Comparison of ENCODE assay signal across 26 mouse cellular contexts in genomic region chr17:11820757-11821156, GRCm38 (mm10).
DNase-seq lines count a peak whose midpoint lies in the region; ATAC-seq lines count a peak whose summit lies in the region.
"Had no signal": no experiment of that assay in that cellular context is flagged by ENCODE, and none has a peak within 500 bp of the region (broad histone marks: within the 10 kb centered on the region; RNA-seq: fewer than 3 reads in every experiment).

No protein-coding gene starts in this region.

- no peaks in the 10 kb centered on the region for H3K27me3 ChIP-seq in forebrain, embryonic 13.5 days
- H3K27me3 ChIP-seq in forebrain, embryonic 11.5 days (ENCODE audit: control insufficient read depth, insufficient read depth, low read length), result no peaks in the 10 kb centered on the region
- no peaks in the 10 kb centered on the region for H3K27me3 ChIP-seq in forebrain, embryonic 15.5 days
- H3K27me3 ChIP-seq in forebrain, embryonic 16.5 days (replicated peaks; ENCODE audit: control insufficient read depth, insufficient read depth, low read length), result no peaks in the 10 kb centered on the region; the same call in 1 of the 2 replicates
- no peaks in the 10 kb centered on the region for H3K27me3 ChIP-seq in neural tube, embryonic 15.5 days (replicated peaks)
- H3K27me3 ChIP-seq: embryonic facial prominence, embryonic 15.5 days had no signal

- no peak overlapping the region for H3K4me2 ChIP-seq in forebrain, embryonic 13.5 days
- H3K4me2 ChIP-seq in forebrain, embryonic 11.5 days (ENCODE audit: low read depth, low read length, severe bottlenecking), result no peak overlapping the region
- H3K4me2 ChIP-seq in forebrain, embryonic 15.5 days (replicated peaks), result no peak overlapping the region
- H3K4me2 ChIP-seq in forebrain, embryonic 16.5 days (ENCODE audit: low read length), result no peak overlapping the region
- no peak overlapping the region for H3K4me2 ChIP-seq in neural tube, embryonic 15.5 days
- H3K4me2 ChIP-seq: embryonic facial prominence, embryonic 13.5 days; embryonic facial prominence, embryonic 15.5 days had no signal

- H3K9ac ChIP-seq in forebrain, embryonic 13.5 days, result no peak overlapping the region
- no peak overlapping the region for H3K9ac ChIP-seq in forebrain, embryonic 11.5 days (ENCODE audit: low read length)
- no peak overlapping the region for H3K9ac ChIP-seq in forebrain, embryonic 15.5 days (replicated peaks)
- H3K9ac ChIP-seq in forebrain, embryonic 16.5 days (replicated peaks; ENCODE audit: low read depth, low read length), result no peak overlapping the region
- no peak overlapping the region for H3K9ac ChIP-seq in neural tube, embryonic 15.5 days (replicated peaks)
- H3K9ac ChIP-seq: embryonic facial prominence, embryonic 13.5 days; embryonic facial prominence, embryonic 15.5 days had no signal

- 0 out of 2 replicates have a peak, but pooled peaks have one; percentile 59 for ATAC-seq in forebrain, embryonic 13.5 days
- no peak for ATAC-seq in forebrain, embryonic 11.5 days (replicated peaks; ENCODE audit: low FRiP score)
- ATAC-seq in forebrain, embryonic 15.5 days (replicated peaks), result peak; percentile 48; the same call in 1 of the 2 replicates
- no peak for ATAC-seq in forebrain, embryonic 16.5 days
- ATAC-seq in neural tube, embryonic 15.5 days (ENCODE audit: low FRiP score), result peak; percentile 47; the same call in 1 of the 2 replicates
- ATAC-seq: activated CD4-positive, CD25-positive, alpha-beta regulatory T cell, adult 4 months; CD4-positive, CD25-positive, alpha-beta regulatory T cell, adult 4 months; Patski had no signal

- no peak overlapping the region for H3K27ac ChIP-seq in forebrain, embryonic 13.5 days
- H3K27ac ChIP-seq in forebrain, embryonic 11.5 days (ENCODE audit: low read depth, low read length), result no peak overlapping the region
- H3K27ac ChIP-seq in forebrain, embryonic 15.5 days (replicated peaks), result no peak overlapping the region
- no peak overlapping the region for H3K27ac ChIP-seq in forebrain, embryonic 16.5 days (ENCODE audit: low read length)
- peak overlapping the region; percentile 60; the same call in 1 of the 2 replicates for H3K27ac ChIP-seq in neural tube, embryonic 15.5 days (replicated peaks)
- H3K27ac ChIP-seq: embryonic facial prominence, embryonic 13.5 days; embryonic facial prominence, embryonic 15.5 days had no signal

- no peak for DNase-seq in forebrain, embryonic 11.5 days (ENCODE audit: low spot score)
- DNase-seq in heart, adult 11 months, result peak; percentile 64
- DNase-seq in heart, adult 8-10 months (ENCODE audit: low spot score), result no peak
- DNase-seq in neural tube, embryonic 10.5 days (ENCODE audit: extremely low spot score, low spot score), result no peak
- DNase-seq: adrenal gland, adult 8-10 months; adrenal gland, postnatal 14 days; adrenal gland, postnatal 36 days; B cell, adult 2 months; cerebellum, adult 11 months; cerebellum, adult 18-20 months; cerebellum, adult 8-10 months; cerebellum, adult 9-11 months; cerebellum, postnatal 14 days; cerebellum, postnatal 36 days; embryo, embryonic 11 days had no signal

- no peaks in the 10 kb centered on the region for H3K36me3 ChIP-seq in forebrain, embryonic 13.5 days (ENCODE audit: poor library complexity, severe bottlenecking)
- no peaks in the 10 kb centered on the region for H3K36me3 ChIP-seq in forebrain, embryonic 11.5 days (ENCODE audit: control insufficient read depth, insufficient read depth, low read length)
- H3K36me3 ChIP-seq in forebrain, embryonic 15.5 days, result no peaks in the 10 kb centered on the region
- H3K36me3 ChIP-seq in forebrain, embryonic 16.5 days (ENCODE audit: control insufficient read depth, insufficient read depth), result no peaks in the 10 kb centered on the region
- no peaks in the 10 kb centered on the region for H3K36me3 ChIP-seq in neural tube, embryonic 15.5 days
- H3K36me3 ChIP-seq: embryonic facial prominence, embryonic 13.5 days; embryonic facial prominence, embryonic 15.5 days; G1E had no signal

- no peaks in the 10 kb centered on the region for H3K9me3 ChIP-seq in forebrain, embryonic 13.5 days (replicated peaks)
- no peaks in the 10 kb centered on the region for H3K9me3 ChIP-seq in forebrain, embryonic 11.5 days (ENCODE audit: control insufficient read depth, low read length)
- no peaks in the 10 kb centered on the region for H3K9me3 ChIP-seq in forebrain, embryonic 15.5 days
- H3K9me3 ChIP-seq in forebrain, embryonic 16.5 days (ENCODE audit: control insufficient read depth, low read length), result no peaks in the 10 kb centered on the region; the same call in 1 of the 2 replicates
- H3K9me3 ChIP-seq in neural tube, embryonic 15.5 days (replicated peaks), result no peaks in the 10 kb centered on the region
- H3K9me3 ChIP-seq: embryonic facial prominence, embryonic 13.5 days; embryonic facial prominence, embryonic 15.5 days; G1E had no signal

- 0 out of 2 replicates have a peak, but pooled peaks cover 4% of the 10 kb centered on the region for H3K4me1 ChIP-seq in forebrain, embryonic 13.5 days
- no peaks in the 10 kb centered on the region for H3K4me1 ChIP-seq in forebrain, embryonic 11.5 days (replicated peaks; ENCODE audit: control insufficient read depth, insufficient read depth, low read length)
- H3K4me1 ChIP-seq in forebrain, embryonic 15.5 days, result 0 out of 2 replicates have a peak, but pooled peaks cover 4% of the 10 kb centered on the region
- H3K4me1 ChIP-seq in forebrain, embryonic 16.5 days (replicated peaks; ENCODE audit: control insufficient read depth, insufficient read depth, low read length), result no peaks in the 10 kb centered on the region; the same call in 1 of the 2 replicates
- peaks cover 7% of the 10 kb centered on the region for H3K4me1 ChIP-seq in neural tube, embryonic 15.5 days
- H3K4me1 ChIP-seq: embryonic facial prominence, embryonic 13.5 days; embryonic facial prominence, embryonic 15.5 days had no signal

- H3K4me3 ChIP-seq in forebrain, embryonic 13.5 days, result no peak overlapping the region
- no peak overlapping the region for H3K4me3 ChIP-seq in forebrain, embryonic 11.5 days (ENCODE audit: low read depth, low read length)
- no peak overlapping the region for H3K4me3 ChIP-seq in forebrain, embryonic 15.5 days
- H3K4me3 ChIP-seq in forebrain, embryonic 16.5 days (replicated peaks; ENCODE audit: low read length), result no peak overlapping the region
- H3K4me3 ChIP-seq in neural tube, embryonic 15.5 days (replicated peaks), result no peak overlapping the region
- H3K4me3 ChIP-seq: embryonic facial prominence, embryonic 13.5 days; embryonic facial prominence, embryonic 15.5 days; erythroblast, embryonic 14.5 days had no signal

- WGBS in forebrain, embryonic 13.5 days, result 63% methylated on average over 4 of the region's 4 CpGs
- 85% methylated on average over 4 of the region's 4 CpGs for WGBS in forebrain, embryonic 11.5 days
- WGBS in forebrain, embryonic 15.5 days, result 42% methylated on average over 4 of the region's 4 CpGs
- 32% methylated on average over 4 of the region's 4 CpGs for WGBS in forebrain, embryonic 16.5 days
- 80% methylated on average over 4 of the region's 4 CpGs for WGBS in neural tube, embryonic 15.5 days

Comparison
In these comparisons a context has a peak if more than half of its experiments do, and no peak if none do; other contexts are left out.
1. ATAC-seq: peak in forebrain, embryonic 13.5 days (single experiment), forebrain, embryonic 15.5 days (single experiment) and neural tube, embryonic 15.5 days (single experiment); none in forebrain, embryonic 11.5 days (single experiment) and forebrain, embryonic 16.5 days (single experiment).